Mouse (Mus musculus) intestine, embryonic 16.5 days (tissue): ENCODE data around the gene Zdhhc7. TPM values are rescaled to one million over a fixed set of nuclear protein-coding genes. Genes with fewer than 3 reads are reported as not detected.

Experiments
- ATAC-seq: fragments of 200-750 bp; cut with Nextera tagmentation; 2 replicates; pipeline ENCODE4 v1.8.0; 2017; ENCODE audit warnings: moderate TSS enrichment, moderate library complexity
- H3K27ac ChIP-seq: fragments of 300-500 bp; sonication (generic); 2 replicates; pipeline ENCODE4 v1.5.1; 2014; ENCODE audit warnings: mild to moderate bottlenecking, low read length
- H3K27me3 ChIP-seq: fragments of 300-500 bp; sonication (generic); replicated peaks from 2 replicates; pipeline ENCODE4 v1.6.1; 2014; ENCODE audit warnings: low read length, control low read depth, mixed read lengths; ENCODE audit not compliant: control insufficient read depth, insufficient read depth
- H3K36me3 ChIP-seq: fragments of 300-500 bp; sonication (generic); 2 replicates; pipeline ENCODE4 v1.6.1; 2014; ENCODE audit warnings: low read length, control low read depth; ENCODE audit not compliant: control insufficient read depth, insufficient read depth
- H3K4me1 ChIP-seq: fragments of 300-500 bp; sonication (generic); 2 replicates; pipeline ENCODE4 v1.6.1; 2014; ENCODE audit warnings: low read length, control low read depth, mixed read lengths; ENCODE audit not compliant: control insufficient read depth, insufficient read depth
- H3K4me2 ChIP-seq: fragments of 300-500 bp; sonication (generic); 2 replicates; pipeline ENCODE4 v1.6.1; 2014; ENCODE audit warnings: low read depth, low read length, control low read depth
- H3K4me3 ChIP-seq: fragments of 300-500 bp; sonication (generic); 2 replicates; pipeline ENCODE4 v1.5.1; 2014; ENCODE audit warnings: mild to moderate bottlenecking, low read length
- H3K9ac ChIP-seq: fragments of 300-500 bp; sonication (generic); 2 replicates; pipeline ENCODE4 v1.6.1; 2014; ENCODE audit warnings: low read depth, low read length
- H3K9me3 ChIP-seq: fragments of 300-500 bp; sonication (generic); 2 replicates; pipeline ENCODE4 v1.6.1; 2016; ENCODE audit warnings: low read length, control low read depth; ENCODE audit not compliant: control insufficient read depth
- WGBS: fragments of 180-500 bp; shearing (Covaris S2); extraction: QIAGEN DNeasy Blood & Tissue Kit; methylation state at CpG from one replicate; pipeline ENCODE4 v1.1.7; 2014; 5-methylcytosine and 5-hydroxymethylcytosine counted together
- polyA plus RNA-seq: library from polyadenylated mRNA; unstranded; fragments of >200 nt; fragmentation: Nextera tagmentation; extraction: Ambion mirVana; gene quantifications from 2 replicates; pipeline ENCODE4 v1.2.1, GENCODE M21; 2015

Zdhhc7 gene
- polyA plus RNA-seq, 1 experiment from 2014 or later = 40.5 TPM

DNA sequence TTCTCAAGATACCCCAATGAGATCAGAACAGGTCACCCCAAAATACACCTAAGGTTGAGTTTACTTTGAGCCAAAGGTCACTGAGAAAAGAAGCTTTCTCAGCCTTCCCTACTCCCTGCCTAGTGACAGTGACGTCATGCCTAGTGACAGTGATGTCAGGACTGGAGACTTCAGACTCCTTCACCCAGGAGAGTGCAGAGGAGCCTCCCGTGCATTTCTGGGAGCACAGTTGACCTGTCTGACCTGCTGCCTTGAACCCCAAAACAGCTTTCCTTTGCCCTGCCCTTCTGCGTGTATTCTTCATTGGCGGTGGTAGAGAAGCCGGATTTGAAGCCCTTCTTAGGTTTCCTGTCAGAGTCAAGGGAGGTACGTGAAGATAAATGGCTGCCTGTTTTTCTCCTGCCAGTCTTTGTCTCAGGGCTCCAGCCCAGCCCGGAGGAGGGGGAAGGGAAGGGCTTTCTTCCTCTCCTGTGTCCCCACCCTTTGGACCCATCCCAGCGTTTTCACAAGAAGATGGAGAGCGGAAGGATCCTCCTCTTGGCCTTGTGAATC, 3.5 kb upstream of the Zdhhc7 start:
- Histone ChIP-seq H3K4me1 (peaks cover 15% of the 10 kb centered on the region), H3K4me2 (no peak overlapping the region), H3K27ac (no peak overlapping the region), H3K4me3 (no peak overlapping the region), H3K9ac (no peak overlapping the region), H3K36me3 (no peaks in the 10 kb centered on the region), H3K9me3 (no peaks in the 10 kb centered on the region), H3K27me3 (no peaks in the 10 kb centered on the region)
- 65% methylated on average over 9 of the region's 9 CpGs for WGBS
- ATAC-seq = no peak

DNA sequence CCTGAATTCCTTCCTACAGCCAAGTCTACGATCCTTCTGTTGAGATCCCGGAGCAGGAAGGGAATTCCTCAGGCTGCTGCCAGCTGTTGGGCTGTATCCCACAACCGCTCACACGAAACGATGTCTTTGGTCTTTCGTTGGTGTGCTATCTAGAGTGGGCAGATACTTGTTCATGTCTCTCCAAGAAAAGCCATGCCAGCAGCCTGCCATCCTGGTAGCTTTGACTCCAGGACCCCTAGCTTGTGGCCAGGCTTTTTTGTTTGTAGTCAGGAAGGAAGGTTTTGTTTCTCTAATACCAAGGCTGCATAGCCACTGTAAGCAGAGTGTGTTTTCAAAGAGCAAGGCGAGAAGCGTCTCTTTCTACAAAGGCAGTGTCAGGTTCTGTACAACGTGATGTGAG, 2.6 kb upstream of the Zdhhc7 start:
- Histone ChIP-seq H3K9ac (no peak overlapping the region), H3K4me2 (no peak overlapping the region), H3K4me1 (peaks cover 17% of the 10 kb centered on the region), H3K36me3 (no peaks in the 10 kb centered on the region), H3K27me3 (no peaks in the 10 kb centered on the region), H3K27ac (peak overlapping the region; percentile 8; the same call in 1 of the 2 replicates), H3K4me3 (no peak overlapping the region), H3K9me3 (no peaks in the 10 kb centered on the region)
- WGBS = 82% methylated on average over 9 of the region's 9 CpGs
- ATAC-seq = no peak

DNA sequence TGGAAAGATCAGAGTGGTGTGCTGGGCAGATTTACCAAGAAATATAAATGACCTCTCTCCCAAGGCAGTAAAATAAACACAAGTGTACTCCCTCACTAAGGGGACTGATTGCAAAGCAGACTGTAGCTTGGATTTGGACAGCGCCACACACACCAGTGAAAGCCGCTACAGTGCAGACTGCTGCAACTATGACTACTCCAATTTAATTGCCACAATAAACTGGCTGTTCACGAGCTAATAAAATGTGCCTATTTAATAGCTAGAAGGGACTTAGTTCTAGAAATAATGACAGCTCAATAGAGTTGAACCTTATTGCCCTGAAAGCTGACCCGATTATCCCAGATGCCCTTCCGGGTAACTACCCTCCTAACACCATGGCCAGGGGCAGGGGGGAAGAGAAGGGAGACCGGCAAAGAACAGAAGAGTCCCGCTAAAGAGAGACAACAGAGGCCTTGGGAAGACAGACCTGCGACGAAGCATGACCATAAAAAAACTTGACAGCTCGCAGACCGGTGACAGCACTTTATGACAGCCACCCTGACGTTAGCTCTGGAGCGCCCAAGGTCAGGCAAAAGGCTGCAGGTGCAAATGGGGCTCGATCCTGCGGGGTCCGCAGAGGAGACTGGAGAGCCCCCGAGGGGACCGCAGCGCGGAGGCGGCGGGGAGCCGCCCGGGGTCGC, 754 bp downstream of the Zdhhc7 start:
- Histone ChIP-seq H3K9me3 (no peaks in the 10 kb centered on the region), H3K27ac (peak overlapping the region; percentile 95), H3K4me3 (peak overlapping the region; percentile 90), H3K27me3 (no peaks in the 10 kb centered on the region), H3K4me1 (peaks cover 35% of the 10 kb centered on the region), H3K9ac (peak overlapping the region; percentile 89), H3K4me2 (peak overlapping the region; percentile 73), H3K36me3 (no peaks in the 10 kb centered on the region)
- 2% methylated on average over 25 of the region's 25 CpGs for WGBS
- peak; percentile 48 for ATAC-seq

DNA sequence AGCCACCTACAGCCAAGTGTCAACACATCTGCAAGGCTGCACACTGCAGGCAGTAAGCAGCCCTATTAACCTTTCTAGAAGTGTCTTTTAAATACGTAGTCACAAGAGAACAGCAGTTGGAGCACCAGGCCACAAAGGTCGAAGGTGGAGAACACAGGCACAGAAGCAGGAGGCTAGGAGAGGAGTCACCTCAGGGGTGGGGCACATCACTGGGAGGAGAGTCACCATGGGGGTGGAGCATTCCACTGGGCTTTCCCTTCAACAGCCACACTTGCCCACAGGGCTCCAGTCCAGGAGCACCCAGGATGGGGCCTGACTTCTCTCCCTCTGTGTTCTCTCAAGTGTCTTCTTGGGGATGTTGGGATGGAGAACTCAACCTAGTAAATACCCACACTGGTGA, 4.8 kb downstream of the Zdhhc7 start:
- Histone ChIP-seq H3K9me3 (no peaks in the 10 kb centered on the region), H3K4me3 (no peak overlapping the region), H3K27ac (peak overlapping the region; percentile 77), H3K9ac (0 out of 2 replicates have a peak overlapping the region, but pooled peaks have one; percentile 35), H3K36me3 (peaks cover 14% of the 10 kb centered on the region), H3K27me3 (no peaks in the 10 kb centered on the region), H3K4me2 (peak overlapping the region; percentile 15; the same call in 1 of the 2 replicates), H3K4me1 (peaks cover 43% of the 10 kb centered on the region)
- 47% methylated on average over 2 of the region's 2 CpGs for WGBS
- ATAC-seq = peak; percentile 68

DNA sequence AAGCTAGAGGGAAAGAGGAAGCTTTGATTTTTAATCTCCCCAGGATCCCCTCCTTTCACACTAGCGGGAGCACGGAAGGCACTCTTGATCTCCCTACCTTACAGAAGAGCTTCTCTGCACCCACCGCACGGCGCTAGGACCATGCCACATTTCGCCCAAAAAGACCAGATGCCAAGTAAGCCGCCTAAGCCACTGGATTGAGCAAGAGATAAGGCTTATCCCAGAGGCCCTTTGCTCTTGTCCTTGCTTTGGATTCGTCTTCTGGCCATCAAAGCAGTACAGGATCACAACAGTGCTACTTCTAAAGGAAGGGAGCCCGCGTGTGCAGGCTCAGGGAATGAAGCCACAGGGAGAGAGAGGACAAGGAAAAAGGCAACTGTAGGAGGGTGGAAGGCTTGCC, 6.5 kb downstream of the Zdhhc7 start:
- Histone ChIP-seq H3K9me3 (no peaks in the 10 kb centered on the region), H3K27ac (peak overlapping the region; percentile 77), H3K36me3 (peaks cover 14% of the 10 kb centered on the region), H3K9ac (peak overlapping the region; percentile 45; the same call in 1 of the 2 replicates), H3K27me3 (no peaks in the 10 kb centered on the region), H3K4me2 (peak overlapping the region; percentile 35), H3K4me3 (no peak overlapping the region), H3K4me1 (peaks cover 37% of the 10 kb centered on the region)
- 79% methylated on average over 10 of the region's 10 CpGs for WGBS
- ATAC-seq = no peak; the same call in none of the 2 replicates

DNA sequence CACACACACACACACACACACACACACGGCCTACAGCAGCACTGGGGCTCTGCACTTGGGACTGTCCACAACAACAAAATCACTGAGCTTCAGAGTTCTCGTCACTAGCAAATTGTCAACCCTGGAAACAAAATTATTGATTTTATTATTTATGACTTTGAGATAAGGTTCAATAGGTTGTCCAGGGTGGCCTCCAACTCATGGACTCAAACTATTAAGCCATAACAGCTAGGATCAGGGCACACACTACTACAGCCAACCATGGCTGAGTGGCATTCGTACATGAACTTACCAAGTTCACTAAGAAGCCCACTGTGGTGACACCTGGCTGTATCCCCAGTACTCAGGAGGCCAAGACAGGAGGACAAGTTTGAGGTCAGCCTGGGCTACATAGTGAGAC, 8.2 kb downstream of the Zdhhc7 start:
- H3K4me3 ChIP-seq = no peak overlapping the region
- H3K36me3 ChIP-seq = peaks cover 14% of the 10 kb centered on the region
- H3K4me1 ChIP-seq = peaks cover 35% of the 10 kb centered on the region
- H3K9ac ChIP-seq = no peak overlapping the region
- H3K4me2 ChIP-seq = no peak overlapping the region
- 76% methylated on average over 3 of the region's 3 CpGs for WGBS
- no peak for ATAC-seq
- no peaks in the 10 kb centered on the region for H3K9me3 ChIP-seq
- H3K27ac ChIP-seq = no peak overlapping the region
- no peaks in the 10 kb centered on the region for H3K27me3 ChIP-seq

DNA sequence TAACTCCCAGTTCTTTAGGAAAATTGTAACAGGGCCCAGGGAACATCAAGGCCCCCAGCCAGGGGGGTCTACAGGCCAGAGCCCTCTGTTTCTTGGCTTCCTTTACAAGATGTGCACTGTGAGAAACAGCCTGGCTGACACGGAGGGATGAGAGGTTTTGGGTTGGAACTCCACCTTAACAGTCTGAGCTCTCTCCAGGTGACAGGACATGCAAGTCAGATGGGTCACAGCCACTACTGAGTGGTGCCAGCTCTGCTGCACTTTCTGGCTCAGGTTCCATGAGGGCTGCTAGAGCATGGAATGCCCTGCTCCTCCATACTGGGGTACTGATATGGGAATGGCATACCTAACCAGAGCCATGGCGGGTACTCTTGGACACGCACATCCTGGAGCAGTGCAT, 10.2 kb downstream of the Zdhhc7 start:
- no peak overlapping the region for H3K27ac ChIP-seq
- H3K9ac ChIP-seq = no peak overlapping the region
- H3K27me3 ChIP-seq = no peaks in the 10 kb centered on the region
- H3K4me3 ChIP-seq = no peak overlapping the region
- no peak overlapping the region for H3K4me2 ChIP-seq
- ATAC-seq = no peak
- H3K4me1 ChIP-seq = peaks cover 22% of the 10 kb centered on the region
- WGBS = 91% methylated on average over 3 of the region's 3 CpGs
- H3K36me3 ChIP-seq = peaks cover 21% of the 10 kb centered on the region
- H3K9me3 ChIP-seq = no peaks in the 10 kb centered on the region

DNA sequence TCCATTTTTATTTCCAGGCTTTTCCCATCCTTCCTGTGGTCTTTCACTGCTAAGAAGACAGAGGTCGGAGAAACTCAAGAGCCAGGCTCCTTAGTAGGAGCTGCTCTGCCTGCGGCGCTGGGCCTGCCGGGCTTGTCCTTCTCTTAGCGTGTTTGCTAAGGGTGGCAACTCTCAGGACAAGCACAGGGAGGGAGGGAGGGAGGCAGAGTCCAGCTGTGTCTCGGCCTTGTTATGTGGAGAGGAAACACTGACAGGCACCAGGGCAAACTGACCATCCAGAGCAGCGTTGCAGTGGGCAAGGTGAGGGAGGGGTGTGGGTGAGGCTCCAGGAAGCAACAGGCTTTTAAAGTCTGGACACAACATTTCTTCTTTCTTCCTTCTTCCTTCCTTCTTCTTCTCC, 11.8 kb downstream of the Zdhhc7 start:
- ATAC-seq = peak; percentile 45; the same call in 1 of the 2 replicates
- Histone ChIP-seq H3K36me3 (peaks cover 26% of the 10 kb centered on the region), H3K4me2 (no peak overlapping the region), H3K27ac (no peak overlapping the region), H3K4me1 (peaks cover 8% of the 10 kb centered on the region; the same call in 1 of the 2 replicates), H3K9ac (no peak overlapping the region), H3K27me3 (no peaks in the 10 kb centered on the region), H3K4me3 (no peak overlapping the region), H3K9me3 (no peaks in the 10 kb centered on the region)
- 48% methylated on average over 7 of the region's 7 CpGs for WGBS

DNA sequence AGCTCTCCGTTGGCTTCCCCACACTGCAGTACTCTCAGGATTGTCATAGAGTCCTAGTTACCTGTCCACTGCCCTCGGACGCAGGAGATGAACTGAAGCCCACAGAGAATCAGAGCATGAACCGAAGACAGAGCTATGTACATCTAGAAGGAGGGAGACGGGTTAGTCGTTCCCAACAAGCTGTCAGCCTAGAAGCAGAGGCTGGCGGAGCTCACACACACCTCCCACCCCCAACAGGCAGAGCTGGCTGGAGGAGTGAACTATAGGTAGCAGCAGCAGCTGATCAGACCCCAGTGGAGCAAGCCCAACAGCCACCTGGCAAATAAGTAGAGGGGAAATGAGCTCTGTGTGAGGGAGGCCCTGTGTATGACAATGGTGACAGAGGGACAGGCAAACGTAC, 16.5 kb downstream of the Zdhhc7 start:
- Histone ChIP-seq H3K9me3 (no peaks in the 10 kb centered on the region), H3K4me1 (no peaks in the 10 kb centered on the region), H3K4me2 (no peak overlapping the region), H3K27ac (no peak overlapping the region), H3K36me3 (peaks cover 19% of the 10 kb centered on the region), H3K27me3 (no peaks in the 10 kb centered on the region), H3K9ac (no peak overlapping the region), H3K4me3 (no peak overlapping the region)
- ATAC-seq = no peak
- 88% methylated on average over 8 of the region's 8 CpGs for WGBS
